Mouse (Mus musculus): Measurements from ENCODE around the gene Phf5a.

- TF ChIP-seq CTCF (conservative IDR thresholded peaks at IDR 0.05; ENCODE audit: low read length): no peak
- TF ChIP-seq NANOG (IDR thresholded peaks at IDR 0.05; ENCODE audit: borderline replicate concordance, low read length): no peak
- no peak for TF ChIP-seq POU5F1 (IDR thresholded peaks at IDR 0.05; ENCODE audit: borderline replicate concordance, low read length)
Measured at GRCm38 (mm10) chr15:81839634-81840033, 32.1 kb downstream of the Phf5a start.
